Mouse (Mus musculus) G1E (cell line): Measurements from ENCODE around the gene Zfp36l2.

Experiments used
- CTCF ChIP-seq: IDR thresholded peaks from 2 replicates; pipeline ENCODE4 v1.5.1; 2012; ENCODE audit warnings: low read depth, low read length, inconsistent platforms, mixed read lengths
- TAL1 ChIP-seq: conservative IDR thresholded peaks from 2 replicates; pipeline ENCODE4 v1.6.1; 2012; ENCODE audit warnings: low read depth, low read length, inconsistent platforms, mixed read lengths

DNA sequence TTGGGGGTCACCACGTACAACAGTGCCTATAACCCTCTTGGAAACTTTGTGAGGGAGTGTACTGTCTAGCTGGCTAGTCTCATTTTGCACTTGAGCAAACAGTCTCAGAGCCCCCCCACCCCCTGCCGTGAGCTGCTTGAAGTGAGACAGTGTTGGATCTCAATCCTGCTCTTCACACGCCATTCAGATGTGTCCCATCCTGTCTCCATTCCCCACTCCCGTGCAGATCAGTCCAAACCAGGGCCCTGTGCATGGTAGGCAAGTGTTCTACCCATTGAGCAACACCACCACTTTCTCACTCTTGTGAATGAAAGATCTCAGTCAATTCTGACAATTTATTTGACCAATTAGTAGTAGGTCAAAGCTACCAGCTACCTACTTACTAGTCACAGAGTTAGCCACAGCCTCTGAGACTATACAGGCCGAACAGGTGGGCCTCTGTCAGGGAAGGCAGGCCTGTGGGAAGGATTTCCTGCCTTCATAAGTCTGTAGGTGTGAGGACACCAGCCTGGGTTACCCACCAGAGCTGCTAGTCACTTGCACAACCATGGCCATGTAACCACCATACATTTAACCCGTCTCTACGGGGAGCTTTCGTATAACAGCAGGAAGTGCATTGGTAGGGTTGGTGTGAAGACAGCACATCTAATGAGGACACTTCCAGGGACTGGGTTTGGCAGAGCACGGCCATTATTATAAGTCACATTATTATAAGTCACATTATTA lies 21.4 kb downstream of the Zfp36l2 start:
- TF ChIP-seq CTCF (no peak), TAL1 (no peak)
